ENCODE assay signal across 23 mouse cellular contexts in the genomic region with DNA sequence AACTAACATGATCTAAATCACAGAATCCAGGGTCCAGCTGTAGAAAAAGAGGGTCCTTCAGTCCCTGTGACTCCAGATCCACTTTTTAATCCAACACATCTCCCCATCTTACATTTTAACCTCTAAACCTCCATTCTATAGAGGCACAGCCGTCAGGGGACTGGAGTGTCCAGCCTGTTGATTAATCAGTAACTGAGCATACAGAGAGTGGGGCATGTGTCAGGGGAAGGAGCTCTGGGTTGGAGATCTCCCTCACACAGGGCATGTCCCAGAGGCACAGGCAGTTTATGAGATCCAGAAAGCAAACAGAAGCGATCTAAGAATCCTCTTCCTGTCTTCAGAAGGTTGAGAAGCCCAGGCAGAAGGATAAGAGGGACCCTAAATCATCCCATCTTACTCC. TPM values are rescaled to one million over a fixed set of nuclear protein-coding genes. Genes with fewer than 3 reads are reported as not detected.
"Had no signal": no experiment of that assay in that cellular context is flagged by ENCODE, and none has a peak within 500 bp of the region (broad histone marks: within the 10 kb centered on the region; RNA-seq: fewer than 3 reads in every experiment).

No protein-coding gene starts in this region.

- H3K4me3 ChIP-seq: left cerebral cortex, adult 2 months; limb, embryonic 12.5 days; limb, embryonic 15.5 days; liver, embryonic 13.5 days; lung, embryonic 15.5 days had no signal

- H3K4me2 ChIP-seq: limb, embryonic 12.5 days; limb, embryonic 15.5 days; liver, embryonic 13.5 days; lung, embryonic 15.5 days; midbrain, embryonic 11.5 days had no signal

- DNase-seq: kidney, adult 11 months; kidney, postnatal 25 days; layer of hippocampus, postnatal 36 days; left cerebral cortex, postnatal 4 days; liver, embryonic 13.5 days; lung, adult 18-20 months; lung, postnatal 10 days; lung, postnatal 36 days; midbrain, embryonic 14.5 days; thymus, adult 2 months; thymus, postnatal 14 days; thymus, postnatal 4 days had no signal

- H3K9ac ChIP-seq: limb, embryonic 12.5 days; limb, embryonic 15.5 days; liver, embryonic 13.5 days; lung, embryonic 15.5 days had no signal

- H3K27ac ChIP-seq: kidney, postnatal 0 days; left cerebral cortex, adult 2 months; limb, embryonic 12.5 days; limb, embryonic 15.5 days; liver, embryonic 13.5 days; lung, embryonic 15.5 days had no signal

- H3K9me3 ChIP-seq: limb, embryonic 12.5 days; limb, embryonic 15.5 days; liver, embryonic 13.5 days; lung, embryonic 15.5 days had no signal

- H3K4me1 ChIP-seq: limb, embryonic 12.5 days; limb, embryonic 15.5 days; liver, embryonic 13.5 days; lung, embryonic 15.5 days had no signal

- H3K36me3 ChIP-seq: limb, embryonic 12.5 days; limb, embryonic 15.5 days; liver, embryonic 13.5 days; lung, embryonic 15.5 days had no signal

- ATAC-seq: hindbrain, embryonic 16.5 days had no signal

RNA-seq across cellular contexts. Expression of a gene that starts 9.0 kb away (rescaled TPM):
- total RNA-seq: megakaryocyte-erythroid progenitor cell, adult 5-6 weeks had no signal
- polyA plus RNA-seq: limb, embryonic 12.5 days; liver, embryonic 13.5 days; midbrain, embryonic 11.5 days; neural tube, embryonic 11.5 days had no signal

RNA-seq across cellular contexts. Expression of a gene that starts 46.7 kb away (rescaled TPM):
- total RNA-seq: midbrain, postnatal 0 days had no signal
- polyA plus RNA-seq: neural tube, embryonic 14.5 days had no signal
